25 mouse cellular contexts compared by ENCODE assay signal in genomic region chr13:19744536-19744935, GRCm38 (mm10). TPM values are rescaled to one million over a fixed set of nuclear protein-coding genes. Genes with fewer than 3 reads are reported as not detected.
A peak's percentile ranks its signal among the peaks of the same experiment; 100 is the strongest.
DNase-seq lines count a peak whose midpoint lies in the region; ATAC-seq lines count a peak whose summit lies in the region.
"Had no signal": no experiment of that assay in that cellular context is flagged by ENCODE, and none has a peak within 500 bp of the region (broad histone marks: within the 10 kb centered on the region; RNA-seq: fewer than 3 reads in every experiment).

No protein-coding gene starts in this region.

- H3K4me2 ChIP-seq in heart, embryonic 12.5 days: no peak overlapping the region
- H3K4me2 ChIP-seq: embryonic facial prominence, embryonic 15.5 days; hindbrain, embryonic 14.5 days; intestine, embryonic 15.5 days; midbrain, embryonic 13.5 days; neural tube, embryonic 12.5 days; stomach, embryonic 15.5 days had no signal

- no peak overlapping the region for H3K27ac ChIP-seq in heart, embryonic 12.5 days (ENCODE audit: poor library complexity, severe bottlenecking)
- H3K27ac ChIP-seq: embryonic facial prominence, embryonic 15.5 days; forebrain, embryonic 10.5 days; hindbrain, embryonic 14.5 days; intestine, embryonic 15.5 days; midbrain, embryonic 13.5 days; neural tube, embryonic 12.5 days; stomach, embryonic 15.5 days had no signal

- H3K9ac ChIP-seq in heart, embryonic 12.5 days: no peak overlapping the region
- H3K9ac ChIP-seq: embryonic facial prominence, embryonic 15.5 days; hindbrain, embryonic 14.5 days; intestine, embryonic 15.5 days; liver, postnatal 0 days; midbrain, embryonic 13.5 days; neural tube, embryonic 12.5 days; stomach, embryonic 15.5 days had no signal

- H3K4me1 ChIP-seq in heart, embryonic 12.5 days (replicated peaks): peaks cover 3% of the 10 kb centered on the region; the same call in 1 of the 2 replicates
- H3K4me1 ChIP-seq: embryonic facial prominence, embryonic 15.5 days; forebrain, embryonic 10.5 days; intestine, embryonic 15.5 days; midbrain, embryonic 13.5 days; neural tube, embryonic 12.5 days; stomach, embryonic 15.5 days had no signal

- no peak overlapping the region for H3K4me3 ChIP-seq in heart, embryonic 12.5 days
- H3K4me3 ChIP-seq: embryonic facial prominence, embryonic 15.5 days; forebrain, embryonic 10.5 days; intestine, embryonic 15.5 days; midbrain, embryonic 13.5 days; neural tube, embryonic 12.5 days; stomach, embryonic 15.5 days had no signal

- H3K9me3 ChIP-seq in heart, embryonic 12.5 days (replicated peaks): no peaks in the 10 kb centered on the region
- H3K9me3 ChIP-seq: embryonic facial prominence, embryonic 15.5 days; forebrain, embryonic 10.5 days; intestine, embryonic 15.5 days; midbrain, embryonic 13.5 days; neural tube, embryonic 12.5 days; stomach, embryonic 15.5 days had no signal

- no peak for ATAC-seq in heart, embryonic 12.5 days (ENCODE audit: insufficient number of reproducible peaks, low FRiP score)
- ATAC-seq: intestine, embryonic 15.5 days; liver, postnatal 0 days; midbrain, embryonic 13.5 days had no signal

- DNase-seq in heart, adult 8-10 months (ENCODE audit: low spot score): peak; percentile 22
- peak; percentile 40 for DNase-seq in gonadal fat pad, adult 2 months (ENCODE audit: low read depth)
- peak; percentile 20 for DNase-seq in heart, postnatal 4 days
- DNase-seq in skeletal muscle tissue, adult 2 months (ENCODE audit: low read depth, low spot score): peak; percentile 25
- DNase-seq in thymus, postnatal 36 days: no peak
- DNase-seq in liver: no peak
- DNase-seq: adrenal gland, adult 8-10 months; cerebellum, postnatal 10 days; gastrocnemius, postnatal 10 days; kidney, postnatal 36 days; left cerebral cortex, postnatal 4 days; liver, postnatal 0 days; spleen, adult 18-20 months; thymus, adult 18-20 months had no signal

- WGBS in heart, embryonic 12.5 days: 84% methylated on average over 5 of the region's 5 CpGs

- H3K27me3 ChIP-seq in heart, embryonic 12.5 days (replicated peaks): no peaks in the 10 kb centered on the region
- H3K27me3 ChIP-seq: embryonic facial prominence, embryonic 15.5 days; intestine, embryonic 15.5 days; midbrain, embryonic 13.5 days; neural tube, embryonic 12.5 days; stomach, embryonic 15.5 days had no signal

- no peaks in the 10 kb centered on the region for H3K36me3 ChIP-seq in heart, embryonic 12.5 days
- H3K36me3 ChIP-seq: embryonic facial prominence, embryonic 15.5 days; forebrain, embryonic 10.5 days; intestine, embryonic 15.5 days; midbrain, embryonic 13.5 days; neural tube, embryonic 12.5 days; stomach, embryonic 15.5 days had no signal

RNA-seq across cellular contexts. Expression of gene Nme8, which starts 46.9 kb away (rescaled TPM):
- total RNA-seq in heart, adult 8-10 months (2022): not detected
- not detected in 2 replicates for polyA plus RNA-seq in heart, embryonic 12.5 days (2016; fragmentation: Nextera tagmentation; extraction: Ambion mirVana)
- polyA plus RNA-seq in gonadal fat pad, adult 2 months (2012; rRNA removed): 0.07 and 0.18 TPM in 2 replicates
- total RNA-seq in heart, postnatal 4 days (2021): under 1 TPM; 0.18 to 0.24 TPM
- total RNA-seq: adrenal gland, adult 8-10 months; gastrocnemius, postnatal 10 days; left cerebral cortex, adult 18-20 months; left cerebral cortex, postnatal 4 days; liver, adult 2 months had no signal
- polyA plus RNA-seq: embryonic facial prominence, embryonic 15.5 days; forebrain, embryonic 10.5 days; intestine, embryonic 15.5 days; kidney, embryonic 14.5 days; liver, adult 2 months; liver, postnatal 0 days; midbrain, embryonic 13.5 days; neural tube, embryonic 12.5 days; stomach, embryonic 15.5 days had no signal

Comparison
In these comparisons a context has a peak if more than half of its experiments do, and no peak if none do; other contexts are left out.
1. DNase-seq: peak in heart, adult 8-10 months (single experiment), gonadal fat pad, adult 2 months (single experiment), heart, postnatal 4 days (single experiment) and skeletal muscle tissue, adult 2 months (single experiment); none in thymus, postnatal 36 days (0 of 2) and liver (single experiment).